Mouse (Mus musculus) ES-E14 (cell line): ENCODE measurements around the gene Ccl6. TPM values are rescaled to one million over a fixed set of nuclear protein-coding genes. Genes with fewer than 3 reads are reported as not detected.

Experiments used
- DNase-seq: peaks from one replicate; pipeline ENCODE4 v3.0.0-alpha.2; 2013; ENCODE audit warnings: low read depth, low spot score
- H3K27ac ChIP-seq: 2 replicates; pipeline ENCODE4 v1.5.1; 2012; ENCODE audit warnings: low read depth, mild to moderate bottlenecking, low read length, moderate library complexity, mixed read lengths; ENCODE audit not compliant: poor library complexity, insufficient read depth, severe bottlenecking
- H3K36me3 ChIP-seq: 2 replicates; pipeline ENCODE4 v1.6.1; 2012; ENCODE audit warnings: mild to moderate bottlenecking, low read length, moderate library complexity, mixed read lengths; ENCODE audit not compliant: control insufficient read depth, poor library complexity, insufficient read depth, severe bottlenecking
- H3K4me1 ChIP-seq, 2 experiments: fragments of 150-350 bp in 1 of 2; sonication (generic) in 1 of 2; 2 replicates each; pipeline ENCODE4 v1.6.1; 2012; ENCODE audit warnings: low read length in 2 of 2, mild to moderate bottlenecking in 1 of 2, mixed read lengths in 1 of 2; ENCODE audit not compliant: control insufficient read depth in 2 of 2, insufficient read depth in 2 of 2, poor library complexity in 1 of 2
- H3K4me3 ChIP-seq, 2 experiments: fragments of 150-350 bp in 1 of 2; sonication (generic) in 1 of 2; 2 replicates each; pipeline ENCODE4 v1.5.1; 2012; ENCODE audit warnings: low read length in 2 of 2, low read depth in 1 of 2, mild to moderate bottlenecking in 1 of 2, mixed read lengths in 1 of 2; ENCODE audit not compliant: insufficient read depth in 1 of 2, poor library complexity in 1 of 2, severe bottlenecking in 1 of 2
- H3K9ac ChIP-seq: 2 replicates; pipeline ENCODE4 v1.6.1; 2012; ENCODE audit warnings: low read depth, mild to moderate bottlenecking, low read length, mixed read lengths; ENCODE audit not compliant: poor library complexity, insufficient read depth, severe bottlenecking
- H3K9me3 ChIP-seq: fragments of 150-350 bp; sonication (generic); 2 replicates; pipeline ENCODE4 v1.6.1; 2012; ENCODE audit warnings: low read depth, mild to moderate bottlenecking, low read length; ENCODE audit not compliant: control insufficient read depth, insufficient read depth
- CHD2 ChIP-seq: IDR thresholded peaks from 2 replicates; pipeline ENCODE4 v1.6.1; 2014; ENCODE audit warnings: mild to moderate bottlenecking, low read depth, low read length, inconsistent platforms
- HCFC1 ChIP-seq: IDR thresholded peaks from 2 replicates; pipeline ENCODE4 v1.6.1; 2012; ENCODE audit warnings: low read length, inconsistent platforms, borderline replicate concordance; ENCODE audit not compliant: insufficient read depth
- MAFK ChIP-seq: IDR thresholded peaks from 2 replicates; pipeline ENCODE4 v1.6.1; 2014; ENCODE audit warnings: mild to moderate bottlenecking, low read depth, low read length, inconsistent platforms; ENCODE audit not compliant: insufficient read depth
- ZC3H11A ChIP-seq: IDR thresholded peaks from 2 replicates; pipeline ENCODE4 v1.6.1; 2012; ENCODE audit warnings: low read depth, mild to moderate bottlenecking, inconsistent platforms, low read length, borderline replicate concordance
- ZNF384 ChIP-seq: IDR thresholded peaks from 2 replicates; pipeline ENCODE4 v1.6.1; 2012; ENCODE audit warnings: low read depth, low read length, inconsistent platforms
- in situ Hi-C, 2 experiments: fragments of 600-800 bp; cut with MboI; formaldehyde crosslinking; loops; one replicate each; pipeline ENCODE4 v1.15.1; 2025; ENCODE audit warnings: low sequenced_read_pairs in 2 of 2, inconsistent platforms in 1 of 2; ENCODE audit not compliant: unreplicated experiment in 2 of 2
- total RNA-seq: library from RNA; depleted of rRNA; stranded (reverse); fragments of 300-350 nt; gene quantifications from 2 replicates; pipeline ENCODE4 v1.2.3, GENCODE M21; 2012

Gene Ccl6
- total RNA-seq, 1 experiment: 0.36 TPM

- Histone ChIP-seq H3K9ac (no peak overlapping the region), H3K4me1 (peaks cover 0 to 8% of the 10 kb centered on the region in 2 experiments; a peak in 2 of 4 replicates), H3K27ac (peak overlapping the region; percentile 62; the same call in 1 of the 2 replicates), H3K9me3 (no peaks in the 10 kb centered on the region), H3K4me3 (no peak overlapping the region), H3K36me3 (no peaks in the 10 kb centered on the region)
- in situ Hi-C loops: no loop called here
- TF ChIP-seq HCFC1 (no peak), ZC3H11A (no peak), MAFK (no peak), ZNF384 (no peak), CHD2 (no peak)
- no peak for DNase-seq
Measured at GRCm38 (mm10) chr11:83582626-83583449, 10.0 kb downstream of the Ccl6 start.

- Histone ChIP-seq H3K4me1 (peaks cover 0 to 8% of the 10 kb centered on the region in 2 experiments; a peak in 2 of 4 replicates), H3K9ac (no peak overlapping the region), H3K9me3 (no peaks in the 10 kb centered on the region), H3K36me3 (no peaks in the 10 kb centered on the region), H3K27ac (peak overlapping the region; percentile 62; the same call in 1 of the 2 replicates), H3K4me3 (no peak overlapping the region)
- peak; percentile 79 for TF ChIP-seq ZNF384
- TF ChIP-seq MAFK: no peak
- TF ChIP-seq HCFC1: no peak
- in situ Hi-C loops: no loop called here
- DNase-seq: no peak
Measured at GRCm38 (mm10) chr11:83581626-83582610, 11.0 kb downstream of the Ccl6 start.

GRCm38 (mm10) chr11:83580699-83581232 lies 12.1 kb downstream of the Ccl6 start:
- in situ Hi-C loops: no loop called here
- H3K9ac ChIP-seq: no peak overlapping the region
- peaks cover 0 to 8% of the 10 kb centered on the region in 2 experiments; a peak in 2 of 4 replicates for H3K4me1 ChIP-seq
- H3K36me3 ChIP-seq: no peaks in the 10 kb centered on the region
- no peaks in the 10 kb centered on the region for H3K9me3 ChIP-seq
- no peak overlapping the region for H3K4me3 ChIP-seq
- TF ChIP-seq CHD2 (no peak), MAFK (no peak), ZNF384 (no peak), ZC3H11A (no peak), HCFC1 (no peak)
- no peak overlapping the region for H3K27ac ChIP-seq
- no peak for DNase-seq

GRCm38 (mm10) chr11:83578999-83579398 lies 13.9 kb downstream of the Ccl6 start:
- TF ChIP-seq HCFC1: no peak
- no peak for TF ChIP-seq MAFK
- no peak for TF ChIP-seq CHD2
- no peak for TF ChIP-seq ZNF384
- no peak for TF ChIP-seq ZC3H11A
- in situ Hi-C loops: no loop called here
- H3K9ac ChIP-seq: no peak overlapping the region
- DNase-seq: no peak
- H3K27ac ChIP-seq: no peak overlapping the region
- no peaks in the 10 kb centered on the region for H3K36me3 ChIP-seq
- H3K4me1 ChIP-seq: peaks cover 0 to 8% of the 10 kb centered on the region in 2 experiments; a peak in 2 of 4 replicates
- H3K4me3 ChIP-seq: no peak overlapping the region
- no peaks in the 10 kb centered on the region for H3K9me3 ChIP-seq
